Mouse (Mus musculus) ES-Bruce4 (cell line): ENCODE data around the gene Anks1b.

Experiments
- CTCF ChIP-seq: IDR thresholded peaks from one replicate; pipeline ENCODE4 v1.8.1; 2011; ENCODE audit warnings: low read depth, low read length
- EP300 ChIP-seq: IDR thresholded peaks from 2 replicates; pipeline ENCODE4 v1.6.1; 2011; ENCODE audit warnings: low read depth, low read length; ENCODE audit not compliant: insufficient read depth
- POLR2A ChIP-seq: IDR thresholded peaks from one replicate; pipeline ENCODE4 v1.8.1; 2011; ENCODE audit warnings: low read length; ENCODE audit not compliant: insufficient read depth

DNA sequence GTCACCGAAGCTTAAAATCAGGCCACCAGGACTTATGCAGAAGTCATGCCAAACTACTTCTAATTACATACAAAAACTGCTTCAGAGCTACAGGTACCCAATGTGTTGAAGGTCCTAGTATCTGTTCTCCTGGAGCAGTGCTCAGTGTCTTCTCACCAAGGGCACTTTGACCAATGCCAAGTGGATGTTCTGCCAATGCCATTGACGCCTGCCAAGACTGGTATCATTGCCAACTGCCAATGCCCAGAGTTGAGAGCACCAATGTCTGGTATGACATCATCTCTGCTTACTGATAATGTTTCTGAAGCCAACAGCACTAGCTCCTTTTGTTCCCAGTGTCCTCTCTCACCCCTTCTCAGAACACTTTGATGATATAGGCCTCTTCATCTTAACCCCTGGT lies 793.4 kb downstream of the Anks1b start:
- TF ChIP-seq POLR2A (no peak), CTCF (no peak), EP300 (no peak)
